ENCODE assay signal across 11 mouse cellular contexts in the genomic region with DNA sequence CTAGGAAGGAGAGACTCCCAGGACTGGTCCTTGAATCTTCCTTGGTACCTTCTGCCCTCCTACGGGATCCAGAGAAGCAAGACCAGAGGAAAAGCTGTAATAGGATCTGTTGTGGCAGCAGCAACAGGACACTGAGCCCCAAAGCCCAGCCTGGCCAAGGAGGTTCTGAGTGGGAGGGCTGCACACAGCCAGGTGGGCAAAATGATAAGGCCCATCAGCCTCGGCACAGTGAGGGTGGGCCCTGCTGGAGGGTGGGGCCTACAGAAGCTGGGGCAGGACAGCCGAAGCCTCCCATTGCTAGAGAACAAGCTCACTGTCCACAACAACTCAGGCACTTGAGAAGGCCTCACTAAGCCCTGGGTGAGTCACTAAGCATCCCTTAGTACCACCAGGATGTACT. TPM values are rescaled to one million over a fixed set of nuclear protein-coding genes. Genes with fewer than 3 reads are reported as not detected.
DNase-seq lines count a peak whose midpoint lies in the region; ATAC-seq lines count a peak whose summit lies in the region.
"Had no signal": no experiment of that assay in that cellular context is flagged by ENCODE, and none has a peak within 500 bp of the region (broad histone marks: within the 10 kb centered on the region; RNA-seq: fewer than 3 reads in every experiment).

No protein-coding gene starts in this region.

- no peak for ATAC-seq in neural tube, embryonic 13.5 days (ENCODE audit: low read depth)
- no peak for ATAC-seq in neural tube, embryonic 15.5 days (ENCODE audit: low FRiP score)
- ATAC-seq in liver, embryonic 11.5 days (replicated peaks; ENCODE audit: low FRiP score), result peak; percentile 83

- H3K9me3 ChIP-seq in heart, embryonic 10.5 days, result no peaks in the 10 kb centered on the region
- H3K9me3 ChIP-seq in neural tube, embryonic 13.5 days, result no peaks in the 10 kb centered on the region
- H3K9me3 ChIP-seq in neural tube, embryonic 15.5 days (replicated peaks), result no peaks in the 10 kb centered on the region
- H3K9me3 ChIP-seq in liver, embryonic 11.5 days (ENCODE audit: control insufficient read depth, low read length), result no peaks in the 10 kb centered on the region

- H3K27ac ChIP-seq in heart, embryonic 10.5 days, result peak overlapping the region; percentile 99
- H3K27ac ChIP-seq in neural tube, embryonic 13.5 days (replicated peaks), result no peak overlapping the region
- no peak overlapping the region for H3K27ac ChIP-seq in neural tube, embryonic 15.5 days (replicated peaks)
- peak overlapping the region; percentile 100 for H3K27ac ChIP-seq in liver, embryonic 11.5 days (ENCODE audit: low read depth, low read length)

- peaks cover 51% of the 10 kb centered on the region for H3K36me3 ChIP-seq in heart, embryonic 10.5 days
- H3K36me3 ChIP-seq in neural tube, embryonic 13.5 days, result peaks cover 46% of the 10 kb centered on the region
- peaks cover 14% of the 10 kb centered on the region for H3K36me3 ChIP-seq in neural tube, embryonic 15.5 days
- H3K36me3 ChIP-seq in liver, embryonic 11.5 days (ENCODE audit: control insufficient read depth, insufficient read depth, low read length), result peaks cover 32% of the 10 kb centered on the region

- H3K4me1 ChIP-seq in heart, embryonic 10.5 days, result peaks cover 31% of the 10 kb centered on the region
- peaks cover 25% of the 10 kb centered on the region for H3K4me1 ChIP-seq in neural tube, embryonic 13.5 days (replicated peaks)
- peaks cover 28% of the 10 kb centered on the region for H3K4me1 ChIP-seq in neural tube, embryonic 15.5 days
- peaks cover 21% of the 10 kb centered on the region for H3K4me1 ChIP-seq in liver, embryonic 11.5 days (replicated peaks; ENCODE audit: control insufficient read depth, insufficient read depth, low read length)

- intact Hi-C loops in heart, postnatal 10 days (cut with DNase I), result loop anchor here (2.0 to 5.0 kb wide), 2 partner anchors 21 to 50 kb away; a partner anchor contains a TSS

- 0 out of 2 replicates have a peak overlapping the region, but pooled peaks have one; percentile 26 for H3K9ac ChIP-seq in neural tube, embryonic 13.5 days
- no peak overlapping the region for H3K9ac ChIP-seq in neural tube, embryonic 15.5 days (replicated peaks)
- H3K9ac ChIP-seq in liver, embryonic 11.5 days (ENCODE audit: low read depth, low read length), result peak overlapping the region; percentile 89

- WGBS in heart, embryonic 10.5 days, result 58% methylated on average over 3 of the region's 3 CpGs
- WGBS in neural tube, embryonic 13.5 days, result 94% methylated on average over 3 of the region's 3 CpGs
- WGBS in neural tube, embryonic 15.5 days, result 83% methylated on average over 3 of the region's 3 CpGs
- WGBS in liver, embryonic 11.5 days, result 36% methylated on average over 3 of the region's 3 CpGs

- peak; percentile 94 for DNase-seq in heart, embryonic 10.5 days (ENCODE audit: low spot score)
- DNase-seq in heart, postnatal 10 days, result no peak
- peak; percentile 70 for DNase-seq in liver, embryonic 11.5 days (ENCODE audit: low spot score)
- DNase-seq in yolk sac, embryonic 10.5 days (ENCODE audit: low spot score), result peak; percentile 41
- no peak for DNase-seq in cerebellum, postnatal 4 days (ENCODE audit: low spot score in 2 of 2)
- DNase-seq in kidney, postnatal 14 days, result no peak
- DNase-seq: cerebellum, adult 8-10 months; kidney, postnatal 36 days; lung, postnatal 4 days had no signal

- peak overlapping the region; percentile 80 for H3K4me3 ChIP-seq in heart, embryonic 10.5 days
- H3K4me3 ChIP-seq in neural tube, embryonic 13.5 days, result no peak overlapping the region
- H3K4me3 ChIP-seq in neural tube, embryonic 15.5 days (replicated peaks), result no peak overlapping the region
- peak overlapping the region; percentile 96 for H3K4me3 ChIP-seq in liver, embryonic 11.5 days (ENCODE audit: low read depth, low read length)

- peak overlapping the region; percentile 77; the same call in 1 of the 2 replicates for H3K4me2 ChIP-seq in neural tube, embryonic 13.5 days
- H3K4me2 ChIP-seq in neural tube, embryonic 15.5 days, result no peak overlapping the region
- peak overlapping the region; percentile 91 for H3K4me2 ChIP-seq in liver, embryonic 11.5 days

- no peaks in the 10 kb centered on the region for H3K27me3 ChIP-seq in heart, embryonic 10.5 days (ENCODE audit: insufficient read depth, poor library complexity, severe bottlenecking)
- H3K27me3 ChIP-seq in neural tube, embryonic 13.5 days, result no peaks in the 10 kb centered on the region
- no peaks in the 10 kb centered on the region for H3K27me3 ChIP-seq in neural tube, embryonic 15.5 days (replicated peaks)
- no peaks in the 10 kb centered on the region for H3K27me3 ChIP-seq in liver, embryonic 11.5 days (replicated peaks; ENCODE audit: control insufficient read depth, insufficient read depth, low read length)

RNA-seq across cellular contexts. Expression of a gene that starts 1.9 kb away (rescaled TPM):
- polyA plus RNA-seq in heart, embryonic 10.5 days (2016; fragmentation: Nextera tagmentation; extraction: Ambion mirVana), result 276 and 285 TPM in 2 replicates
- 10 to 100 TPM; 54.2 to 55.2 TPM for total RNA-seq in heart, postnatal 10 days (2021)
- 58.2 and 59.4 TPM in 2 replicates for polyA plus RNA-seq in neural tube, embryonic 13.5 days (2015; fragmentation: Nextera tagmentation; extraction: Ambion mirVana)
- polyA plus RNA-seq in neural tube, embryonic 15.5 days (2015; fragmentation: Nextera tagmentation; extraction: Ambion mirVana), result 58.3 and 62.5 TPM in 2 replicates
- polyA plus RNA-seq in liver, embryonic 11.5 days (2014; fragmentation: Nextera tagmentation; extraction: Ambion mirVana), result 879 and 949 TPM in 2 replicates

RNA-seq across cellular contexts. Expression of a gene that starts 7.7 kb away (rescaled TPM):
- 258 and 270 TPM in 2 replicates for polyA plus RNA-seq in heart, embryonic 10.5 days (2016; fragmentation: Nextera tagmentation; extraction: Ambion mirVana)
- total RNA-seq in heart, postnatal 10 days (2021), result 10 to 100 TPM; 54.1 to 57.9 TPM
- polyA plus RNA-seq in neural tube, embryonic 13.5 days (2015; fragmentation: Nextera tagmentation; extraction: Ambion mirVana), result 131 TPM in 2 replicates
- 108 and 149 TPM in 2 replicates for polyA plus RNA-seq in neural tube, embryonic 15.5 days (2015; fragmentation: Nextera tagmentation; extraction: Ambion mirVana)
- polyA plus RNA-seq in liver, embryonic 11.5 days (2014; fragmentation: Nextera tagmentation; extraction: Ambion mirVana), result 250 TPM in 2 replicates

RNA-seq across cellular contexts. Expression of a gene that starts 16.4 kb away (rescaled TPM):
- polyA plus RNA-seq in heart, embryonic 10.5 days (2016; fragmentation: Nextera tagmentation; extraction: Ambion mirVana), result 35.2 and 36.6 TPM in 2 replicates
- 10 to 100 TPM; 21.1 to 25.2 TPM for total RNA-seq in heart, postnatal 10 days (2021)
- 37.3 and 41.2 TPM in 2 replicates for polyA plus RNA-seq in neural tube, embryonic 13.5 days (2015; fragmentation: Nextera tagmentation; extraction: Ambion mirVana)
- 30.5 and 34.0 TPM in 2 replicates for polyA plus RNA-seq in neural tube, embryonic 15.5 days (2015; fragmentation: Nextera tagmentation; extraction: Ambion mirVana)
- polyA plus RNA-seq in liver, embryonic 11.5 days (2014; fragmentation: Nextera tagmentation; extraction: Ambion mirVana), result 39.5 and 41.9 TPM in 2 replicates

RNA-seq across cellular contexts. Expression of a gene that starts 19.3 kb away (rescaled TPM):
- 22.8 and 26.3 TPM in 2 replicates for polyA plus RNA-seq in heart, embryonic 10.5 days (2016; fragmentation: Nextera tagmentation; extraction: Ambion mirVana)
- 10 to 100 TPM; 22.4 to 22.8 TPM for total RNA-seq in heart, postnatal 10 days (2021)
- polyA plus RNA-seq in neural tube, embryonic 13.5 days (2015; fragmentation: Nextera tagmentation; extraction: Ambion mirVana), result 36.5 and 39.2 TPM in 2 replicates
- 37.4 and 40.8 TPM in 2 replicates for polyA plus RNA-seq in neural tube, embryonic 15.5 days (2015; fragmentation: Nextera tagmentation; extraction: Ambion mirVana)
- polyA plus RNA-seq in liver, embryonic 11.5 days (2014; fragmentation: Nextera tagmentation; extraction: Ambion mirVana), result 25.2 and 26.1 TPM in 2 replicates

RNA-seq across cellular contexts. Expression of a gene that starts 22.1 kb away (rescaled TPM):
- 6.9 and 9.5 TPM in 2 replicates for polyA plus RNA-seq in heart, embryonic 10.5 days (2016; fragmentation: Nextera tagmentation; extraction: Ambion mirVana)
- 10 to 100 TPM; 14.2 to 17.6 TPM for total RNA-seq in heart, postnatal 10 days (2021)
- polyA plus RNA-seq in neural tube, embryonic 13.5 days (2015; fragmentation: Nextera tagmentation; extraction: Ambion mirVana), result 22.9 and 28.7 TPM in 2 replicates
- polyA plus RNA-seq in neural tube, embryonic 15.5 days (2015; fragmentation: Nextera tagmentation; extraction: Ambion mirVana), result 21.7 and 24.3 TPM in 2 replicates
- 8.9 and 9.3 TPM in 2 replicates for polyA plus RNA-seq in liver, embryonic 11.5 days (2014; fragmentation: Nextera tagmentation; extraction: Ambion mirVana)

Comparison
In these comparisons a context has a peak if more than half of its experiments do, and no peak if none do; other contexts are left out.
1. DNase-seq: peak in heart, embryonic 10.5 days (single experiment), liver, embryonic 11.5 days (single experiment) and yolk sac, embryonic 10.5 days (single experiment); none in heart, postnatal 10 days (0 of 2), cerebellum, postnatal 4 days (0 of 2) and kidney, postnatal 14 days (single experiment).
2. H3K27ac ChIP-seq: peak in heart, embryonic 10.5 days (single experiment) and liver, embryonic 11.5 days (single experiment); none in neural tube, embryonic 13.5 days (single experiment) and neural tube, embryonic 15.5 days (single experiment).
3. H3K4me3 ChIP-seq: peak in heart, embryonic 10.5 days (single experiment) and liver, embryonic 11.5 days (single experiment); none in neural tube, embryonic 13.5 days (single experiment) and neural tube, embryonic 15.5 days (single experiment).